Mouse (Mus musculus) liver, embryonic 13.5 days (tissue): ENCODE data around the gene Armc5. TPM values are rescaled to one million over a fixed set of nuclear protein-coding genes. Genes with fewer than 3 reads are reported as not detected.

ENCODE experiments used
- ATAC-seq: fragments of 200-750 bp; cut with Nextera tagmentation; 2 replicates; pipeline ENCODE4 v1.8.0; 2017; ENCODE audit warnings: low read depth, mild to moderate bottlenecking, moderate number of reproducible peaks, moderate library complexity
- DNase-seq: peaks from one replicate; pipeline ENCODE4 v3.0.0; 2022
- H3K27ac ChIP-seq: fragments of 300-500 bp; sonication (generic); 2 replicates; pipeline ENCODE4 v1.5.1; 2015; ENCODE audit warnings: moderate library complexity, mild to moderate bottlenecking, inconsistent platforms
- H3K27me3 ChIP-seq: fragments of 300-500 bp; sonication (generic); 2 replicates; pipeline ENCODE4 v1.6.1; 2015; ENCODE audit warnings: mild to moderate bottlenecking, inconsistent platforms
- H3K36me3 ChIP-seq: fragments of 300-500 bp; sonication (generic); 2 replicates; pipeline ENCODE4 v1.6.1; 2015; ENCODE audit warnings: mild to moderate bottlenecking, inconsistent platforms
- H3K4me1 ChIP-seq: fragments of 300-500 bp; sonication (generic); replicated peaks from 2 replicates; pipeline ENCODE4 v1.6.1; 2015; ENCODE audit warnings: inconsistent platforms
- H3K4me2 ChIP-seq: fragments of 300-500 bp; sonication (generic); 2 replicates; pipeline ENCODE4 v1.6.1; 2015; ENCODE audit warnings: inconsistent platforms, mild to moderate bottlenecking, moderate library complexity
- H3K4me3 ChIP-seq: fragments of 300-500 bp; sonication (generic); replicated peaks from 2 replicates; pipeline ENCODE4 v1.5.1; 2015; ENCODE audit warnings: mild to moderate bottlenecking, inconsistent platforms
- H3K9ac ChIP-seq: fragments of 300-500 bp; sonication (generic); 2 replicates; pipeline ENCODE4 v1.6.1; 2015; ENCODE audit warnings: mild to moderate bottlenecking, inconsistent platforms
- H3K9me3 ChIP-seq: fragments of 300-500 bp; sonication (generic); replicated peaks from 2 replicates; pipeline ENCODE4 v1.6.1; 2016; ENCODE audit warnings: inconsistent platforms
- WGBS: fragments of 180-500 bp; shearing (Covaris S2); methylation state at CpG from one replicate; pipeline ENCODE4 v1.1.7; 2015; ENCODE audit not compliant: insufficient replicate concordance; 5-methylcytosine and 5-hydroxymethylcytosine counted together
- polyA plus RNA-seq: library from polyadenylated mRNA; unstranded; fragments of >200 nt; fragmentation: Nextera tagmentation; extraction: Ambion mirVana; gene quantifications from 2 replicates; pipeline ENCODE4 v1.2.1, GENCODE M21; 2015

Gene Armc5
- polyA plus RNA-seq, 1 experiment from 2014 or later: 8.3 TPM

DNA sequence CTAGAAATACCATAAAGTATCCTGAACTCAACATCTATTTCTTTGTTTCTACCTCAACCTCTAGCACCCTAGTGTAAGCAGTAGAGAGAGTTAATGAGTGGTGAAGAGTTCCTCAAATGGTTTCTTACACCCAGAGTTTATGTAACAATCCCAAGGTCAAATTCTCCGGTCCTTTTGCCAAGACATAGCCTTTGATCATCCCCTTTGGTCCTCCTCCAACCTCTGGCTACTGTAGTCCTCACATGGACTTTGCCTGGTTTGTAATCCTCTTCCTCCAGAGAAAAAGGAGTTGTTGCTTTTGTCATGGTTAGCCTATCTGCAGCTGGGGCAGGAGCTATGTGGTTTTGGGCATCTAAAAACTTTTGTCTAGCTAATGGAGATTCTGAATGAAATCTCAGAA, 1.7 kb upstream of the Armc5 start:
- Histone ChIP-seq H3K9me3 (no peaks in the 10 kb centered on the region), H3K9ac (no peak overlapping the region), H3K4me1 (peaks cover 32% of the 10 kb centered on the region), H3K4me3 (no peak overlapping the region), H3K27ac (no peak overlapping the region), H3K36me3 (peaks cover 20% of the 10 kb centered on the region), H3K27me3 (peaks cover 10% of the 10 kb centered on the region; the same call in 1 of the 2 replicates), H3K4me2 (no peak overlapping the region)
- ATAC-seq: no peak
- WGBS: 89% methylated on average over 1 of the region's 1 CpGs
- no peak for DNase-seq

DNA sequence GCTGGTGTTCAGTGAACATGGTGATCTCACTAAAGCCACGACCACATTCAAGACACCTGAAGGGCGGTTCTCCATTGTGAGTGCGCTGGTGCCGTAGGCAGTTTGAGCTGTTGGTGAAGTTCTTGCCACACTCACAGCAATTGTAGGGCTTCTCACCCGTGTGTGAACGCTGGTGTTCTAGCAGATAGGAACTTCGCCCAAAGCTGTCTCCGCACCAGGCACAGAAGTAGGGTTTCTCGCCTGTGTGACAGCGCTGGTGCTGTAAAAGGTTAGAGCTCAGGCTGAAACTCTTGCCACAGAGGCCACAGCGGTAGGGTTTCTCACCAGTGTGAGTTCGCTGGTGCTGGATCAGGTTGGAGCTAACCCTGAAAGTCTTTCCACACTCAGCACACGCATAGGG, 716 bp upstream of the Armc5 start:
- H3K36me3 ChIP-seq: peaks cover 30% of the 10 kb centered on the region
- 88% methylated on average over 13 of the region's 13 CpGs for WGBS
- H3K27ac ChIP-seq: no peak overlapping the region
- H3K4me2 ChIP-seq: peak overlapping the region; percentile 89
- ATAC-seq: no peak
- peaks cover 41% of the 10 kb centered on the region for H3K4me1 ChIP-seq
- peaks cover 4% of the 10 kb centered on the region; the same call in 1 of the 2 replicates for H3K27me3 ChIP-seq
- H3K9me3 ChIP-seq: no peaks in the 10 kb centered on the region
- no peak overlapping the region; the same call in 1 of the 2 replicates for H3K9ac ChIP-seq
- peak overlapping the region; percentile 81 for H3K4me3 ChIP-seq
- no peak for DNase-seq

DNA sequence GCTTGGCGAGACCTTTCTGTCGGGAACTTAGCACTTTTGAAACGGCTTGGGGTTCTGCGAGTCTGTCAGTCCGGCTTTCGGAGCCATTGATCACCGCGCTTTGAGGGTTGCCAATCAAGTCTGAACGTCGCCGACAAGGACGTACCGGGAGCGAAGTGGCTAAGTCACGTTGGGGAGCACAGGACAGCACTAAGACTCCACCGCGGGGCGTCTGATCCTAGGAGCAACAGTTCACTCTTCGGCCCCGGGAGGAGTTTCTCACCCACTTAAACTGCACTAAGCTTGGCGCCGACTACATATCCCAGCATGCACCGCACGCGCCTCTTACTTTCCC, 418 bp downstream of the Armc5 start:
- under 1% methylated on average over 25 of the region's 25 CpGs for WGBS
- Histone ChIP-seq H3K27ac (peak overlapping the region; percentile 99), H3K4me3 (peak overlapping the region; percentile 81), H3K9ac (peak overlapping the region; percentile 90), H3K9me3 (no peaks in the 10 kb centered on the region), H3K27me3 (no peaks in the 10 kb centered on the region), H3K4me1 (peaks cover 41% of the 10 kb centered on the region), H3K4me2 (peak overlapping the region; percentile 89), H3K36me3 (peaks cover 41% of the 10 kb centered on the region)
- DNase-seq (no peak), ATAC-seq (no peak; the same call in 1 of the 2 replicates)

DNA sequence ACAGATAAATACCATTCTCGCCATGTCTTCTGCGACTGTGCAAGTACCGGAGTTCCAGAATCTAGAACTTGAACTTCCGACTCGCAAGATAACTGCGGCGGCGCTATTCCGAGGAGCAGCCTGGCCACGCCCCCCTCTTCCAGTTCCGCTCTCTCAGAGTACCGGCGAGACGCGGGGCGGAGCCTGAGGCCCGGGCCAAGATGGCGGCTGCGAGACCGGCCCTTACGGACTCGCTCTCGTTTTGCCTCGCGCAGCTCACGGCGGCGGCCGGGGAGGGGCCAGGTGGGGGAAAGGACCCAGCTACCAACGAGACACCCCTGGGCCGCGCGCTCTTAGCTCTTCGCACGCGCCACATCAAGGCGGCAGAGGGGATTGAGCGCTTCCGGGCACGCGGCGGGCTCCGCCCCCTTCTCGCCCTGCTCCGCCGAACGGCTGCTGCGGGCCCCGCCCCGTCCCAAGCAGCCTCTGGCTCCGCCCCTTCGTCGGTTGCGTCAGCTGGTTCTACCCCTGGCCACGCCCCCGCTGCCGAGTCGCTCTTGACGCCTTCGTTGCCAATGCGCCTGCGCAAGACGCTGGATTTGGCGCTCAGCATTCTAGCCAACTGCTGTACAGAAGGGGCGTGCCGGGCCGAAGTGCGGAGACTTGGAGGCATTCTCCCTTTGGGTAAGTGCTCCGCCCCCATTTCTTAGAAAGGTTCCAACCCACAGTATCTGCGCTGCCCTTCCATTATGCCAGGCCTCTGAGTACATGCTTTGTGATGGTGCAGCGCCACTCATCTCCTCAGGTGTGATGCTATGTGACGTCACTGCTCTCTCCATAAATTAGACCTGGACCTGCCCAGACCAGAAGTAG, 1.0 kb downstream of the Armc5 start, which contains the start of gene 9130023H24Rik:
TSS of gene 9130023H24Rik (minus strand) at position 105 of the 852 bp plus-strand sequence.
- peak within 1 kb of the TSS; percentile 89 for H3K4me2 ChIP-seq
- H3K9ac ChIP-seq: peak within 1 kb of the TSS; percentile 90
- DNase-seq: peak; percentile 100
- peak within 1 kb of the TSS; percentile 81 for H3K4me3 ChIP-seq
- ATAC-seq: peak; percentile 88
- WGBS: under 1% methylated on average over 72 of the region's 72 CpGs
- H3K27ac ChIP-seq: peak within 1 kb of the TSS; percentile 99
- H3K9me3 ChIP-seq: no peaks in the 10 kb centered on the region
- peaks cover 47% of the 10 kb centered on the region for H3K36me3 ChIP-seq
- H3K4me1 ChIP-seq: peaks cover 41% of the 10 kb centered on the region
- no peaks in the 10 kb centered on the region for H3K27me3 ChIP-seq

DNA sequence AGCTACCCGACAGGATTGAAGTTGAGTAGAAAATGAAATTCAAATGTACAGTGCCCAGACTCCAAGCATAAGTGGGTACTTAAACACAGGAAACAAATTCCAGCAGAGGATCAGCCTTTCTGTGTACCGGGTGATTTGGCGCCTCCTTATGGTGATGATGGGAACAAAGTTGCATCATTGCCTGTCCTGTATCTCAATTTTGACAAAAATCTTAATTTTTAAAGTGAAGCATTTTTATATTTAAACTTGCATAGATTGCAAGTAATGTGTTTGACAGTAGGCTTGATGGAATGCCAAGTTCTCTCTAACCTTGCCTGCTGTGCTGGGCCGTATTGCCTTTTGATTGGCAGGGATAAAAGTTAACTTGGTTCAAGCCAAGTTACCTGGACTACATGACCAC, 1.8 kb downstream of the Armc5 start:
- H3K4me1 ChIP-seq: peaks cover 41% of the 10 kb centered on the region
- H3K36me3 ChIP-seq: peaks cover 51% of the 10 kb centered on the region
- no peaks in the 10 kb centered on the region for H3K9me3 ChIP-seq
- peak overlapping the region; percentile 85 for H3K4me2 ChIP-seq
- WGBS: 25% methylated on average over 4 of the region's 4 CpGs
- H3K4me3 ChIP-seq: peak overlapping the region; percentile 81
- no peaks in the 10 kb centered on the region for H3K27me3 ChIP-seq
- peak overlapping the region; percentile 71 for H3K9ac ChIP-seq
- DNase-seq: peak; percentile 49
- peak overlapping the region; percentile 93 for H3K27ac ChIP-seq
- ATAC-seq: no peak

DNA sequence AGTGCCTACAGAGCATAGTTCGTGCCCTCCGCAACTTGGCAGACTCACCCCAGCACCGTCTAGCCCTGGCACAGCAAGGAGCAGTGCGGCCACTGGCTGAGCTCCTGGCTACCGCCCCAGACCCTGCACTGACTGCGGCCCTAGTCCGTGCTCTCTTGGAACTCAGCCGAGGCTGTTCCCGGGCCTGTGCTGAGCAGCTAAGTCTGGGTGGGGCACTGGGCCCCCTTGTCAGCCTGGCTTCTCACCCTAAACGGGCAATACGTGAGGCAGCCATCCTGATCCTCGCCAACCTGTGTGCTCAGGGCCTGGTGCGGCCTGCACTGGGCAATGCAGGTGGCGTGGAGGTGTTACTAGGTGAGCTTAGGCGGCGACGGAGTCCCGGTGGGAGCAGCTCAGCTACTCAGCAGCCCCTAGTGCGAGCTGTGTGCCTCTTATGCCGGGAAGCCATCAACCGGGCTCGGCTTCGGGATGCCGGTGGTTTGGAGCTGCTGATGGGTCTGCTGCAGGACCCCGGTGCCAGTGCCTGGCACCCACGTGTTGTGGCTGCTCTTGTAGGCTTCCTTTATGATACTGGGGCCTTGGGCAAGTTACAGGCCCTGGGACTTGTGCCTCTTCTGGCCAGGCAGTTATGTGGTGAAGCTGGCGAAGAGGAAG, 3.1 kb downstream of the Armc5 start:
- ATAC-seq: no peak
- Histone ChIP-seq H3K9me3 (no peaks in the 10 kb centered on the region), H3K9ac (peak overlapping the region; percentile 17; the same call in 1 of the 2 replicates), H3K4me2 (no peak overlapping the region), H3K4me1 (peaks cover 41% of the 10 kb centered on the region), H3K36me3 (peaks cover 63% of the 10 kb centered on the region), H3K27ac (no peak overlapping the region), H3K27me3 (no peaks in the 10 kb centered on the region), H3K4me3 (no peak overlapping the region)
- 90% methylated on average over 27 of the region's 27 CpGs for WGBS
- DNase-seq: no peak

DNA sequence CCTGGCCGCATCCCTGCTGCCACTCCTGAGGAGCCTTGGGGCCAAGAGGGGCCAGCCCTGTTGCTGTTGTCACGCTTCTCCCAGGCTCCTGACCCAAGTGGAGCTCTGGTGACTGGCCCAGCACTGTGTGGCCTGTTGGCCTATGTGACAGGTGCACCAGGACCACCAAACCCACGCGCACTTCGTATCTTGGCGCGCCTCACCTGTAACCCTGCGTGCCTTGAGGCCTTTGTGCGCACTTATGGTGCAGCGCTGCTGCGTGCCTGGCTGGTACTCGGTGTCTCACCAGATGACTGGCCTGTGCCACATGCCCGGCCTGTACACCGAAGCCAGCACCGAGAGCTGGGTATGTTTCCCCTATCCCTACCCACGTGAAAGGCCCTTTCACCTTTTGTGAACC, 5.2 kb downstream of the Armc5 start:
- no peak for ATAC-seq

DNA sequence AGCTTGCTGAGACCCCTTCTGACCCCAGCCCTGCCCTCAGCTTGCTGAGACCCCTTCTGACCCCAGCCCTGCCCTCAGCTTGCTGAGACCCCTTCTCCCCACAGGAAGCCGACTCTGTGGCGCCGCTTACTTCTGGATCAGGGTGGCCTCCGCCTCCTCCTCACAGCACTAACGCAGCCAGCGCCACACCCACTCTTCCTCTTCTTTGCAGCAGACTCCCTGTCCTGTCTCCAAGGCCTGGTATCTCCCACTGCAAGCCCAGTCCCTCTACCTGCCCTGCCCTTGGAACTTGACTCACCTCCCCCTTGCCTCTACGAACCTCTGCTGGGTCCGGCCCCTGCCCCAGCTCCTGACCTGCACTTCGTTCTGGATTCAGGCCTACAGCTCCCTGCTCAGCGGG, 6.8 kb downstream of the Armc5 start:
- Histone ChIP-seq H3K9ac (no peak overlapping the region), H3K4me2 (no peak overlapping the region), H3K4me3 (no peak overlapping the region), H3K27me3 (peaks cover 6% of the 10 kb centered on the region; the same call in 1 of the 2 replicates), H3K36me3 (peaks cover 58% of the 10 kb centered on the region), H3K4me1 (peaks cover 54% of the 10 kb centered on the region), H3K9me3 (no peaks in the 10 kb centered on the region), H3K27ac (no peak overlapping the region)
- WGBS: 86% methylated on average over 10 of the region's 10 CpGs
- ATAC-seq: no peak
- no peak for DNase-seq

More for the DNA sequence above, 5.2 kb downstream of the Armc5 start:
- no peak overlapping the region for H3K4me3 ChIP-seq
- no peaks in the 10 kb centered on the region for H3K27me3 ChIP-seq
- 93% methylated on average over 16 of the region's 16 CpGs for WGBS
- no peak for DNase-seq
- peaks cover 58% of the 10 kb centered on the region for H3K36me3 ChIP-seq
- H3K9ac ChIP-seq: no peak overlapping the region
- H3K4me1 ChIP-seq: peaks cover 48% of the 10 kb centered on the region
- no peak overlapping the region for H3K27ac ChIP-seq
- no peak overlapping the region for H3K4me2 ChIP-seq
- no peaks in the 10 kb centered on the region for H3K9me3 ChIP-seq

DNA sequence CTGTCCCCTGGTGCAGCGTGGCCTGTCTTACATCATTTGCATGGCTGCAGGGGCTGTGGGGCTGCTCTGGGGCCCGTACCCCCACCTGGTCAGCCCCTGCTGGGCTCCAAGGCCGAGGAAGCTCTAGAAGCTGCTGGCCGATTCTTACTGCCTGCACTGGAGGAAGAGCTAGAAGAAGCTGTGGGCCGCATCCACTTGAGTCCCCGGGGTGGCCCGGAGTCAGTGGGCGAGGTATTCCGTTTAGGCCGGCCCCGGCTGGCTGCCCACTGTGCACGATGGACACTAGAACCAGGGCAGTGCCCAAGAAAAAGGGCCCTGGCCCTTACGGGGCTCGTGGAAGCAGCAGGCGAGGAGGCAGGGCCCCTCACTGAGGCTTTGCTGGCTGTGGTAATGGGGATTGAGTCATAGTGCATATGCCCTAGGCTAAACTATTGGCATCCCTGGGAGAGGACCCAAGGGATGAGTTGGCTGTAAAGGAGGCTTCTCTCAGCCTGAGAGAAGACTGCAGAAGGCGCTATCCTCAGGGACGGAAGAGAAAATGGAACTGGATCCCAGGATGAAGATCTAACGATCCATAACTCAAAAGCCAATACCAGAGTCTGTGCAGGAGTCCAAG, 7.4 kb downstream of the Armc5 start:
- DNase-seq: no peak
- H3K4me1 ChIP-seq: peaks cover 51% of the 10 kb centered on the region
- no peak overlapping the region for H3K9ac ChIP-seq
- ATAC-seq: no peak
- peaks cover 58% of the 10 kb centered on the region for H3K36me3 ChIP-seq
- 85% methylated on average over 18 of the region's 18 CpGs for WGBS
- no peaks in the 10 kb centered on the region for H3K9me3 ChIP-seq
- peaks cover 10% of the 10 kb centered on the region; the same call in 1 of the 2 replicates for H3K27me3 ChIP-seq
- no peak overlapping the region for H3K4me2 ChIP-seq
- no peak overlapping the region for H3K27ac ChIP-seq
- no peak overlapping the region for H3K4me3 ChIP-seq

DNA sequence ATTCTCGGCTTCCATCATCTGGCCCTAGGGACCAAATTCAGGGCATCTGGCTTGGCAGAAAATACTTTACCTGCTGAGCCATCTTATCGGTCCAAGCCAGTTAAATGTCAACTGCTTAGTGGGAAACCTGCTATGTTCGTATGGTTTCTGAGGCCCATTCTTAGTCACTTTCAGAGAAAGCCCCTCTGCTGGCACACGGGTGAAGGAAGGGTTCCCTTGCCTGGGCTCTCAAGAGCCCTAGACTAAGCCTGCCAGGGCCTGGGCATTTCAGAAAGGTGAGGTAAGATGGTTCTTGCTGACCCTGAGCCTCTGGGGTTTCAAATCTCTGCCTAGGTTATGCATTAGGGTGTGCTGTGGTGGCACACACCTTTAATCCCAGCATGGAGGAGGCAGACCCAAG, 8.4 kb downstream of the Armc5 start:
- DNase-seq: no peak
- ATAC-seq: no peak
- peaks cover 10% of the 10 kb centered on the region; the same call in 1 of the 2 replicates for H3K27me3 ChIP-seq
- peaks cover 48% of the 10 kb centered on the region for H3K36me3 ChIP-seq
- H3K4me3 ChIP-seq: no peak overlapping the region
- 81% methylated on average over 4 of the region's 4 CpGs for WGBS
- H3K9ac ChIP-seq: no peak overlapping the region
- no peak overlapping the region for H3K27ac ChIP-seq
- H3K4me2 ChIP-seq: no peak overlapping the region
- peaks cover 45% of the 10 kb centered on the region for H3K4me1 ChIP-seq
- H3K9me3 ChIP-seq: no peaks in the 10 kb centered on the region
